Mouse (Mus musculus) MEL (cell line): Measurements from ENCODE around the gene Tmem239. TPM values are rescaled to one million over a fixed set of nuclear protein-coding genes. Genes with fewer than 3 reads are reported as not detected.
A peak's percentile ranks its signal among the peaks of the same experiment; 100 is the strongest.

Source experiments
- DNase-seq: peaks from one replicate; pipeline ENCODE4 v3.0.0; 2011; ENCODE audit warnings: low read depth, low spot score
- H3K27ac ChIP-seq: 2 replicates; pipeline ENCODE4 v1.5.1; 2012; ENCODE audit warnings: low read depth, mild to moderate bottlenecking, control low read depth, low read length, moderate library complexity; ENCODE audit not compliant: control insufficient read depth
- H3K27me3 ChIP-seq, 2 experiments: fragments of 150-350 bp in 1 of 2; sonication (generic) in 1 of 2; 2 replicates each; pipeline ENCODE4 v1.6.1; 2012; ENCODE audit warnings: low read length in 2 of 2, mild to moderate bottlenecking in 2 of 2, improper control_type of control experiment in 1 of 2, moderate library complexity in 1 of 2; ENCODE audit not compliant: insufficient read depth in 2 of 2, control insufficient read depth in 1 of 2
- H3K36me3 ChIP-seq, 2 experiments: 2 replicates each; pipeline ENCODE4 v1.6.1; 2012 to 2014; ENCODE audit warnings: low read length in 2 of 2, improper control_type of control experiment in 1 of 2, inconsistent platforms in 1 of 2, mild to moderate bottlenecking in 1 of 2; ENCODE audit not compliant: insufficient read depth in 2 of 2, control insufficient read depth in 1 of 2
- H3K4me1 ChIP-seq, 2 experiments: fragments of 150-350 bp in 1 of 2; sonication (generic) in 1 of 2; 2 replicates each; pipeline ENCODE4 v1.6.1; 2012; ENCODE audit warnings: low read length in 2 of 2, improper control_type of control experiment in 1 of 2, mild to moderate bottlenecking in 1 of 2; ENCODE audit not compliant: insufficient read depth in 2 of 2, control insufficient read depth in 1 of 2
- H3K4me3 ChIP-seq, 2 experiments: fragments of 150-350 bp in 1 of 2; sonication (generic) in 1 of 2; 2 replicates each; pipeline ENCODE4 v1.5.1; 2012; ENCODE audit warnings: low read depth in 2 of 2, low read length in 2 of 2, mild to moderate bottlenecking in 2 of 2, moderate library complexity in 2 of 2, control low read depth in 1 of 2, improper control_type of control experiment in 1 of 2; ENCODE audit not compliant: control insufficient read depth in 1 of 2, insufficient read depth in 1 of 2
- H3K79me2 ChIP-seq: 2 replicates; pipeline ENCODE4 v1.6.1; 2012; ENCODE audit warnings: mild to moderate bottlenecking, low read length, moderate library complexity; ENCODE audit not compliant: control insufficient read depth, poor library complexity, insufficient read depth
- H3K9ac ChIP-seq: 2 replicates; pipeline ENCODE4 v1.6.1; 2012; ENCODE audit warnings: low read depth, mild to moderate bottlenecking, control low read depth, low read length, moderate library complexity; ENCODE audit not compliant: control insufficient read depth, poor library complexity, severe bottlenecking
- H3K9me3 ChIP-seq: fragments of 150-350 bp; sonication (generic); replicated peaks from 2 replicates; pipeline ENCODE4 v1.6.1; 2012; ENCODE audit warnings: mild to moderate bottlenecking, low read length, improper control_type of control experiment, moderate library complexity; ENCODE audit not compliant: insufficient read depth
- CHD1 ChIP-seq: IDR thresholded peaks from 2 replicates; pipeline ENCODE4 v1.6.1; 2012; ENCODE audit warnings: low read depth, mild to moderate bottlenecking, inconsistent platforms, low read length, improper control_type of control experiment
- CHD2 ChIP-seq: IDR thresholded peaks from 2 replicates; pipeline ENCODE4 v1.6.1; 2011; ENCODE audit warnings: low read length, improper control_type of control experiment
- CTCF ChIP-seq, 3 experiments: IDR thresholded peaks in 2 of 3; conservative IDR thresholded peaks in 1 of 3; 2 replicates each; pipeline ENCODE4 v1.5.1; 2011 to 2012; ENCODE audit warnings: low read length in 3 of 3, low read depth in 2 of 3, mild to moderate bottlenecking in 2 of 3, improper control_type of control experiment in 1 of 3, inconsistent platforms in 1 of 3, mixed read lengths in 1 of 3, moderate library complexity in 1 of 3; ENCODE audit not compliant: control insufficient read depth in 1 of 3, insufficient read depth in 1 of 3, poor library complexity in 1 of 3, severe bottlenecking in 1 of 3
- E2F4 ChIP-seq: IDR thresholded peaks from 2 replicates; pipeline ENCODE4 v1.6.1; 2011; ENCODE audit warnings: low read depth, low read length, improper control_type of control experiment, borderline replicate concordance
- EP300 ChIP-seq, 2 experiments: IDR thresholded peaks; 2 replicates each; pipeline ENCODE4 v1.6.1; 2011; ENCODE audit warnings: improper control_type of control experiment in 2 of 2, low read length in 2 of 2, low read depth in 1 of 2, mild to moderate bottlenecking in 1 of 2
- GATA1 ChIP-seq: IDR thresholded peaks from 2 replicates; pipeline ENCODE4 v1.6.1; 2011; ENCODE audit warnings: low read depth, low read length, improper control_type of control experiment
- HCFC1 ChIP-seq: IDR thresholded peaks from 2 replicates; pipeline ENCODE4 v1.6.1; 2012; ENCODE audit warnings: low read depth, mild to moderate bottlenecking, inconsistent platforms, low read length, improper control_type of control experiment, moderate library complexity
- JUND ChIP-seq: IDR thresholded peaks from 2 replicates; pipeline ENCODE4 v1.6.1; 2011; ENCODE audit warnings: low read depth, mild to moderate bottlenecking, improper control_type of control experiment, low read length
- MAX ChIP-seq: IDR thresholded peaks from 2 replicates; pipeline ENCODE4 v1.6.1; 2011; ENCODE audit warnings: low read length, improper control_type of control experiment
- MXI1 ChIP-seq: IDR thresholded peaks from 2 replicates; pipeline ENCODE4 v1.6.1; 2011; ENCODE audit warnings: mild to moderate bottlenecking, low read depth, low read length, improper control_type of control experiment
- MYB ChIP-seq: IDR thresholded peaks from 2 replicates; pipeline ENCODE4 v1.6.1; 2011; ENCODE audit warnings: mild to moderate bottlenecking, low read depth, low read length, improper control_type of control experiment
- MYC ChIP-seq: IDR thresholded peaks from 2 replicates; pipeline ENCODE4 v1.6.1; 2011; ENCODE audit warnings: low read depth, mild to moderate bottlenecking, low read length, improper control_type of control experiment, moderate library complexity
- POLR2A ChIP-seq, 2 experiments: IDR thresholded peaks; 2 replicates each; pipeline ENCODE4 v1.6.1; 2011 to 2012; ENCODE audit warnings: low read length in 2 of 2, mild to moderate bottlenecking in 2 of 2, control low read depth in 1 of 2, improper control_type of control experiment in 1 of 2, low read depth in 1 of 2, moderate library complexity in 1 of 2; ENCODE audit not compliant: control insufficient read depth in 1 of 2, insufficient read depth in 1 of 2, poor library complexity in 1 of 2
- POLR2AphosphoS2 ChIP-seq: IDR thresholded peaks from 2 replicates; pipeline ENCODE4 v1.6.1; 2011; ENCODE audit warnings: low read length, improper control_type of control experiment
- SMC3 ChIP-seq: IDR thresholded peaks from 2 replicates; pipeline ENCODE4 v1.6.1; 2011; ENCODE audit warnings: low read depth, low read length, improper control_type of control experiment
- TAL1 ChIP-seq: IDR thresholded peaks from 2 replicates; pipeline ENCODE4 v1.6.1; 2012; ENCODE audit warnings: mild to moderate bottlenecking, inconsistent platforms, low read length, moderate library complexity, mixed read lengths
- TBP ChIP-seq: IDR thresholded peaks from 2 replicates; pipeline ENCODE4 v1.8.0; 2011; ENCODE audit warnings: low read depth, low read length, improper control_type of control experiment
- ZKSCAN1 ChIP-seq: IDR thresholded peaks from 2 replicates; pipeline ENCODE4 v1.6.1; 2012; ENCODE audit warnings: low read depth, mild to moderate bottlenecking, inconsistent platforms, low read length, improper control_type of control experiment, moderate library complexity
- ZNF384 ChIP-seq: IDR thresholded peaks from 2 replicates; pipeline ENCODE4 v1.6.1; 2012; ENCODE audit warnings: low read depth, mild to moderate bottlenecking, inconsistent platforms, low read length, improper control_type of control experiment
- polyA plus RNA-seq, 2 experiments: library from polyadenylated mRNA; stranded (reverse) in 1 of 2; unstranded in 1 of 2; fragments of >175 nt in 1 of 2; fragments of >200 nt in 1 of 2; gene quantifications; 2 replicates each; pipeline versions ENCODE4 v1.2.1 to v1.2.4; 2012; ENCODE audit warnings: low replicate concordance in 2 of 2, low read depth in 1 of 2; ENCODE audit not compliant: insufficient read length in 2 of 2, insufficient read depth in 1 of 2, missing spikeins in 1 of 2
- total RNA-seq: library from RNA; depleted of rRNA; stranded (reverse); fragments of 300-350 nt; gene quantifications from 2 replicates; pipeline ENCODE4 v1.2.3, GENCODE M21; 2012

The Tmem239 gene
- total and polyA plus RNA-seq, 3 experiments, result 0.11 TPM; not detected in 2

GRCm38 (mm10) chr2:130433152-130433551 is 26.9 kb downstream of the Tmem239 start (continued):
- no peak for TF ChIP-seq CHD1
- no peak for TF ChIP-seq MYC

GRCm38 (mm10) chr2:130436769-130437168 is 30.5 kb downstream of the Tmem239 start:
- H3K4me1 ChIP-seq, result no peaks in the 10 kb centered on the region
- DNase-seq, result no peak
- no peak overlapping the region for H3K9ac ChIP-seq

GRCm38 (mm10) chr2:130438861-130439260 is 32.6 kb downstream of the Tmem239 start:
- Histone ChIP-seq H3K9ac (no peak overlapping the region), H3K27ac (no peak overlapping the region), H3K27me3 (no peaks in the 10 kb centered on the region), H3K36me3 (peaks cover 0 to 19% of the 10 kb centered on the region in 2 experiments; a peak in 2 of 4 replicates), H3K9me3 (no peaks in the 10 kb centered on the region), H3K4me3 (no peak overlapping the region), H3K4me1 (no peaks in the 10 kb centered on the region), H3K79me2 (peaks cover 8% of the 10 kb centered on the region; the same call in 1 of the 2 replicates)
- TF ChIP-seq SMC3, result no peak
- TF ChIP-seq CHD2, result no peak
- no peak for TF ChIP-seq MAX
- TF ChIP-seq CTCF (IDR thresholded peaks at IDR 0.05 in 2 of 3, conservative IDR thresholded peaks at IDR 0.05 in 1 of 3; ENCODE audit: control insufficient read depth in 1 of 3, insufficient read depth in 1 of 3, low read depth in 2 of 3, low read length in 3 of 3, poor library complexity in 1 of 3, severe bottlenecking in 1 of 3), result no peak
- TF ChIP-seq HCFC1, result no peak
- no peak for TF ChIP-seq ZKSCAN1
- TF ChIP-seq MXI1, result no peak
- no peak for TF ChIP-seq EP300 (IDR thresholded peaks at IDR 0.05; ENCODE audit: low read depth in 1 of 2, low read length in 2 of 2)
- no peak for TF ChIP-seq MYB
- TF ChIP-seq MYC, result no peak
- no peak for TF ChIP-seq TBP
- no peak for TF ChIP-seq POLR2A (IDR thresholded peaks at IDR 0.05; ENCODE audit: control insufficient read depth in 1 of 2, insufficient read depth in 1 of 2, low read depth in 1 of 2, low read length in 2 of 2, poor library complexity in 1 of 2)
- TF ChIP-seq ZNF384, result no peak
- no peak for TF ChIP-seq E2F4
- TF ChIP-seq GATA1, result no peak
- TF ChIP-seq TAL1, result no peak
- no peak for TF ChIP-seq JUND
- TF ChIP-seq POLR2AphosphoS2, result no peak
- DNase-seq, result no peak

More at GRCm38 (mm10) chr2:130436769-130437168, 30.5 kb downstream of the Tmem239 start:
- Histone ChIP-seq H3K27me3 (no peaks in the 10 kb centered on the region), H3K36me3 (peaks cover 0 to 20% of the 10 kb centered on the region in 2 experiments; a peak in 2 of 4 replicates), H3K27ac (no peak overlapping the region), H3K79me2 (peaks cover 15% of the 10 kb centered on the region), H3K4me3 (no peak overlapping the region), H3K9me3 (no peaks in the 10 kb centered on the region)
- peak; percentile 91 for TF ChIP-seq ZKSCAN1
- TF ChIP-seq SMC3, result no peak
